Mouse (Mus musculus) stomach, postnatal 0 days (tissue): ENCODE measurements around the gene Smim9.

Experiments used
- CTCF ChIP-seq: IDR thresholded peaks from 2 replicates; pipeline ENCODE4 v1.5.1; 2016; ENCODE audit warnings: antibody characterized with exemption, low read depth, mild to moderate bottlenecking, moderate library complexity
- EP300 ChIP-seq: optimal IDR thresholded peaks from 2 replicates; pipeline ENCODE3; 2016; ENCODE audit warnings: antibody characterized with exemption

DNA sequence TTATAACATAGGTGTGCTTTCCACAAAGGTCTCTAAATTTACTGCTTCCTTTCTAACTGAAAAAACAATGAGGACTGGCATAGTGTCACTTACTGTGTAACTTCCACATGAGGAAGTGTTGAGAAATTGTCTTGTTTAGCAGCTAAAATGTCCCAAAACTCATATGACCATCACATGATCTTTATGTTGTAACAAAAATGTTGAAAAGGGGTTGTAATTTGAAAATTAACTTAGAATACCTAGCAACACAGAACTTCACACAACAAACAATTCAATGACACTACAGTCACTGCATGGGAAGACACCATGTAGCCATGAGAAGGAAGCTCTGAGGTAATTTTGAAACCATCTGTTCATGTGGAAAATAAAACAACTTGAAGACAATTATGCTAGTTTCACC, 36.7 kb downstream of the Smim9 start:
- TF ChIP-seq CTCF (no peak), EP300 (no peak)
